Mouse (Mus musculus): Measurements from ENCODE around the gene Gpr142.
A peak's percentile ranks its signal among the peaks of the same experiment; 100 is the strongest.

Gpr142 gene

GRCm38 (mm10) chr11:114846336-114846735 is 47.6 kb downstream of the Gpr142 start:
- DNase-seq = no peak

DNA sequence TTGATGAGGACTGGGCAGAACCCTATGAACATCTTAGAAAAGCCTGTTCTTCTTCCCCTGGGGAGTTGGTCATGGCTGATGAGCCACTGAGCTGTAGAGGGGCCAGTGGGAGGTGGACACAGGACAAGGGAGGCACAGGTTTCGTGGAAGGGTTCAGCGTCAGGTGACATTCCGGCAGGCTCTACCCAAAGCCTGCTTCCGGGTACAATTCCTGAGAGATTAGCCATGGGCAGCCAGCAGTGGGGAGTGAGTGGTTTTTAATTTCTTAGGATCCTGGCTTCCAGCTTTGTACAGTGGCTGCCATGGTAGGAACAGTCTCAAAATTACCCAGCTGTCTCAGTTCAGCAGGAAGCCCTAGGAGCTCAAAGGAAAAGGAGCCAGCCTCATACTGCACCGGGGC is 48.3 kb downstream of the Gpr142 start:
- no peak for DNase-seq

- DNase-seq = no peak
These were observed 50.8 kb downstream of the Gpr142 start for GRCm38 (mm10) chr11:114849572-114849971.

DNA sequence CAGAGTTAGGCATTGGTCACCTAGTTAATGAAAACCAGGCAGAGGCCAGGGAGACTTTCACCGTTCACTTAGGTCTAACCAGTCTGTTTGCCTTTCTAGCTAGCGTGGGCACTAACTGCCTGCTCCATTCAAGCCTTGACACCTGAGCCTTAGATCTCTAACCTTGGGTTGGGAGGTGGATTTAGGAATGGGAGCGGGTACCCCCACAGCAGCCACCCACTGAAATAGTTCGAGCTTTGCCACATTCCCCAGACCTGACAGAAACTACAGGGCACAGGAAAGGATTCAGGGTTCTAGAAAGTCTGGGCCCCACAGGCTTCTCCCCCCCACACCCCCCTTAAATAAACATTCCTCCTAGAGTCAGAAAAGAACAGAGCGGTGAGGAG is 51.3 kb downstream of the Gpr142 start:
- no peak for DNase-seq

GRCm38 (mm10) chr11:114850452-114851268 is 51.9 kb downstream of the Gpr142 start, which contains the start of gene Gprc5c:
Gprc5c (plus strand) TSS chr11:114851152.
- DNase-seq = no peak

DNA sequence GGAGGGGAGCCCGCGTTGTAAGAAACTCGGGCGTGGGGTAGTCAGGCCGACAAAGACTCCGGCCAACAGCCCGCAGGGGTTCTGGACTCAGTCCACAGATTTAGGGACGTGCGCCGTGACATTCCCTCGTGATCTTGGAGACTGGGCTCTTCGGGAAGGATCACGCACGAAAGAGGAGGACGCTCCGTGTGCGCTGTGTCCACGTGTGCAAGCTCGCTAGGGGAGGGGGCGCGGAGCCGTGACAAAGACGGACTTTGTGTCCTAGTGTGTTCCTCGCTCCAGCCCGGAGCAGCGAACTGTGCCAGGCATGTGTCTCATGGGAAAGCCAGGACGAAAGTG is 52.5 kb downstream of the Gpr142 start:
- DNase-seq = no peak

DNA sequence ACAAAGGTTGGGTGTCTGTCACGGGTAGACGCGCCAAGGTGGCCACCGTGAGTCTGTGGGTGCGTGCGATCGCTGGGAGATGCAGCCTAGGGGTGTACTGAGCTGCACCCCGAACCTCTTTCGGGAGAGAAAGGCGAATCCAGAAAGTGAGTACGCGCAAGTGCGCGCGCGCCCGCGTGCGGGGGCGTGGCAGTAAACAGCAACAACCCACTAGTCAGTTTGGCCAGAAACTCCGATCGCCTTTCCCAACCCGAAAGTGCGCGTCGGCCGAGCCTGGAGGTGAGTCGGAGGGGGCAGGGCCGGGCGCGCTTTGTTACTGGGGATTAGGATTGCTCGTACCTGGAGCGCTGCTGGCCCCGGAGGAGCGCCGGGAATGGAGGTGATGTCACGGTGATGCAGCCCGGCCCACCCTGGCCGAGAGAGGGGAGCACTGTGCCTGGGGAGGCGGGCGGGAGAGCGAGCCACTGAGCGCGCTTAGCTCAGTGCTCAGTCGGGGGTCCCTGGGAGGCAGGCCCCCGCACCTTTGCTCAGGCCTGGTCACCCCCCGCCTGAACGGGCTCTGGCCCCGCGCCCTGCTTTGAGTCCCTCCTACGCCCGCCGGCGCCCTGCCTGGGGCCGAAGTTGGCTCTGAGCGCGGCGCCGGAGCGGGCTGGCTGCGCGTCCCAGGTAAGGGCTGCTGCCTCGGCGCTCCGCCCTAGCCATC is 53.0 kb downstream of the Gpr142 start:
- DNase-seq = peak; percentile 60

GRCm38 (mm10) chr11:114852311-114853173 is 53.8 kb downstream of the Gpr142 start:
- no peak for DNase-seq

DNA sequence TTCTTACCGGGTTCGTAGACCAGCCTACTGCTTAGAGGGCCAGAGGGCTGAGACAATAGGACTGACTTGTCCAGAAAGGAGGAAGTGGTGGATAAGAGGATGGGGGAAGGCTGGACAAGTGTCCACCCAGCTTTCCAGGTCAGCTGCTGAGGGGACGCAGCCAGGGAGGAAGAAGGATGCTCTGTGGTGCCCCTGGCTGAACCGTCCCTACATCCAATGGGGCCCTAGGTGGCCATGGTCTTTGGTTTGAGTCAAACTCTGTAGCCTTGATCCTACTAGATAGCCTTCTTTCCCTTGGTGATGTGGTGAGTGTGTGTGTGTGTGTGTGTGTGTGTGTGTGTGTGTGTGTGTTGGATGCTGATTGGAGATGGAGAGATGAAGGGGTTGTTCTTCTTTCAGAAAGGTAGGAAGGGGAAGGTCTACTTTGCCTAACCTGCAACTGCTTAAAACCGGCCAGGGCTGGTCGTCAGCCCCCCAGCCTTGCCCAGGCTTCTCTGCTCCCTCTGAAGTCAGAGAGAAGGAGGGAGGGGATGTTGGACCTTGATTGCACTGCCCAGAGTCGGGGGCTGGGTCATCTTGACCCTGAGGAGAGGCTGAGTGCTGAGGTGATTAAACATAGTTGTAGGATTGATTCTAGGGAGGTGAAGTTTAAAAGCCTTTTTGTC is 54.6 kb downstream of the Gpr142 start:
- DNase-seq = no peak

DNA sequence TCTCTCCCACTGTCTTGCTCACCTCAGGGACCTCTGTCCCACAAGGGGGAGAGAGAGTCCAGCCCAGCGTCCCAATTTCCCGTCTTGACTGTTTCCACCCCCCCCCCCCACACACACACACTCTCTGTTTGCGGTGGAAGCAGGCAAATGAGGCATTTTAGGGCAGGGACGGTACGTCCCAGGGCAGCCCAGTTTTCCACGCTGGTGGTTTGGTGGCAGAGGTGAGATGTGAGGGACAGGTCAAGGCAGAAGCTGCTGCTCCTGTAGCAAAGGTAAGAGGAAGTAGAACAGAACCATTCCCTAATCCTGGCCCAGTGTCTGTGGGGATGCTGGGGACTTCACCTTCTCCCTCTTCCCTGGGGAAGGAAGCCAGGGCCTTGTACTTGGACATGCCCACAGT is 55.9 kb downstream of the Gpr142 start:
- DNase-seq = no peak

DNA sequence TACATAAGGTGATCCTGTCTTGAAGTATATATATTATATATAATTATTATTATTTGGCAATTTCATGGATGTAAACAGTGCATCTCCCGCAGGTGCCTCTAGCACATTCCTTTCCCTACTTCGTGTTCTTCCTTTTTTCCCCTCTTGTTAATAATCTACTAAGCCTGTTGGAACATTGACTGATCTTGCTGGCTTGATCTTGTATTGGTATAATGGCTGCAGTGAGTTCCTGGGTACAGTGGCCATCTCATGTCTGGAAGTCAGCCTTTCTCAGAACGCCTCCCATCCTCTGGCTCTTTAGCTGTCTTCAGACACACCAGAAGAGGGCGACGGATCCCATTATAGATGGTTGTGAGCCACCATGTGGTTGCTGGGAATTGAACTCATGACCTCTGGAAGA is 57.4 kb downstream of the Gpr142 start:
- DNase-seq = no peak
